Mouse (Mus musculus): Measurements from ENCODE around the gene Zfp146.

GRCm38 (mm10) chr7:30216723-30217151 lies 47.2 kb upstream of the Zfp146 start:
- TF ChIP-seq POLR2A (IDR thresholded peaks at IDR 0.05; ENCODE audit: low read depth, low read length) (no peak), CTCF (IDR thresholded peaks at IDR 0.05; ENCODE audit: extremely low read depth, insufficient read depth, insufficient read length, insufficient replicate concordance) (peak; percentile 90)

Measured in spleen, adult 2 months (tissue).